Mouse (Mus musculus) kidney, adult 10 weeks (tissue): ENCODE measurements around the gene Tkt. TPM values are rescaled to one million over a fixed set of nuclear protein-coding genes. Genes with fewer than 3 reads are reported as not detected.

Source experiments
- polyA plus RNA-seq: library from polyadenylated mRNA; stranded (reverse); fragments of 350-450 nt; fragmentation: Illumina TruSeq; extraction: RNeasy Lipid Tissue Mini Kit (QIAGEN cat#74804); gene quantifications from one replicate; pipeline ENCODE4 v1.2.3, GENCODE M21; 2014; ENCODE audit warnings: low read depth, low replicate concordance

The Tkt gene
- 2.3 TPM for polyA plus RNA-seq

DNA sequence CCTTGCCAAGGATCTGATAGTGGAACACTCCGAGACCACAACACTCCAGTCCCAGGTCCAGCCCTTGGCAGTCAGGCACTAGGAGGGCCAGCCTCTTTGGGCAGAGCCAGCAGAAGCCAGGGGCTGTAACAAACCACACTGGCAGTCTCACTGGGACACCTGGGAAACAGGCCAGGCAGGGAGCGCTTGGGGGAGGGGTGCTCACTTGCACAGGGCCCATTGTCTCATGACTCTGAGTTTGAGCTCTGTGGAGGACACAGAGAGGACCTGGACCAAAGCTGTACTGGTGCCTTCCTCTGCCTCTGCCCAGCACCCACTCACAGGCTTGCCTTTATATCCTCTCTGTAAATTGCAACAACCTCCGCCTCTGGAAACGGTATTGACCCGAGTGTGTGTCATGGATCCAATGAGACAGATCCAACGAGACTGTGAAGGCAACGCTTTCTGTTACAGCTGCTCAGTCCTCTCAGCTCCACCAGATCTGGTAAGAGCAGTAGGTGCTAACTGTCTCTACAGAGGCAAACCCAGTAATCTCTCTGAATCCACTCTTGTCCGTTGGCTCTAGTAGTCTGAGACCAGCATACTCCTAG lies at the start of gene Tkt:
Gene Tkt (plus strand): TSS at position 229 of the 590 bp plus-strand sequence.

Other genes with a start within 250 kb of the Tkt start
- gene Dcp1a, start 68.8 kb upstream of the Tkt start, polyA plus RNA-seq = 6.8 TPM
- 3.0 TPM for gene Cacna1d, start 56.9 kb upstream of the Tkt start, polyA plus RNA-seq
- gene Prkcd, start 77.9 kb downstream of the Tkt start, polyA plus RNA-seq = 20.0 TPM
- 13.5 TPM for gene Rft1, start 106.0 kb downstream of the Tkt start, polyA plus RNA-seq
- gene Sfmbt1, start 166.5 kb downstream of the Tkt start, polyA plus RNA-seq = 13.5 TPM